Mouse (Mus musculus) bone marrow, adult 2 months (tissue): ENCODE measurements around the gene Ap5z1.

Experiments
- CTCF ChIP-seq: fragments of 200-500 bp; IDR thresholded peaks from 2 replicates; pipeline ENCODE4 v1.5.1; 2011; ENCODE audit warnings: low read length, control low read depth; ENCODE audit not compliant: control insufficient read depth, insufficient read depth
- POLR2A ChIP-seq: fragments of 200-500 bp; IDR thresholded peaks from 2 replicates; pipeline ENCODE4 v1.6.1; 2011; ENCODE audit warnings: low read depth, mild to moderate bottlenecking, control low read depth, low read length, borderline replicate concordance; ENCODE audit not compliant: control insufficient read depth

GRCm38 (mm10) chr5:142520360-142520759 is 56.6 kb downstream of the Ap5z1 start:
- TF ChIP-seq CTCF = no peak
- no peak for TF ChIP-seq POLR2A
